Mouse (Mus musculus) embryonic facial prominence, embryonic 11.5 days (tissue): Measurements from ENCODE around the gene Eif2b2. TPM values are rescaled to one million over a fixed set of nuclear protein-coding genes. Genes with fewer than 3 reads are reported as not detected.

Experiments used
- ATAC-seq: fragments of 200-750 bp; cut with Nextera tagmentation; replicated peaks from 2 replicates; pipeline ENCODE4 v1.8.0; 2017; ENCODE audit warnings: low read depth; ENCODE audit not compliant: insufficient number of reproducible peaks, low FRiP score, low TSS enrichment
- DNase-seq: peaks from one replicate; pipeline ENCODE4 v3.0.0-alpha.2; 2015; ENCODE audit warnings: low spot score
- H3K27ac ChIP-seq: fragments of 300-500 bp; sonication (generic); replicated peaks from 2 replicates; pipeline ENCODE4 v1.5.1; 2014; ENCODE audit warnings: mild to moderate bottlenecking, low read depth, low read length, control low read depth
- H3K27me3 ChIP-seq: fragments of 300-500 bp; sonication (generic); 2 replicates; pipeline ENCODE4 v1.6.1; 2014; ENCODE audit warnings: mild to moderate bottlenecking, low read length, moderate library complexity, mixed read lengths; ENCODE audit not compliant: control insufficient read depth, insufficient read depth
- H3K36me3 ChIP-seq: fragments of 300-500 bp; sonication (generic); replicated peaks from 2 replicates; pipeline ENCODE4 v1.6.1; 2014; ENCODE audit warnings: low read depth, mild to moderate bottlenecking, low read length, moderate library complexity, mixed read lengths; ENCODE audit not compliant: control insufficient read depth, insufficient read depth
- H3K4me1 ChIP-seq: fragments of 300-500 bp; sonication (generic); 2 replicates; pipeline ENCODE4 v1.6.1; 2014; ENCODE audit warnings: low read length, mixed read lengths; ENCODE audit not compliant: control insufficient read depth, insufficient read depth
- H3K4me2 ChIP-seq: fragments of 300-500 bp; sonication (generic); 2 replicates; pipeline ENCODE4 v1.6.1; 2014; ENCODE audit warnings: low read depth, mild to moderate bottlenecking, control low read depth, low read length, moderate library complexity
- H3K4me3 ChIP-seq: fragments of 300-500 bp; sonication (generic); 2 replicates; pipeline ENCODE4 v1.5.1; 2014; ENCODE audit warnings: low read depth, low read length, control low read depth
- H3K9ac ChIP-seq: fragments of 300-500 bp; sonication (generic); replicated peaks from 2 replicates; pipeline ENCODE4 v1.6.1; 2014; ENCODE audit warnings: mild to moderate bottlenecking, control low read depth, low read length
- H3K9me3 ChIP-seq: fragments of 300-500 bp; sonication (generic); replicated peaks from 2 replicates; pipeline ENCODE4 v1.6.1; 2016; ENCODE audit warnings: mild to moderate bottlenecking, low read length, inconsistent platforms, mixed read lengths; ENCODE audit not compliant: control insufficient read depth
- WGBS: fragments of 180-500 bp; shearing (Covaris S2); extraction: QIAGEN DNeasy Blood & Tissue Kit; methylation state at CpG from one replicate; pipeline ENCODE4 v1.1.7; 2014; 5-methylcytosine and 5-hydroxymethylcytosine counted together
- polyA plus RNA-seq: library from polyadenylated mRNA; unstranded; fragments of >200 nt; fragmentation: Nextera tagmentation; extraction: Ambion mirVana; gene quantifications from 2 replicates; pipeline ENCODE4 v1.2.1, GENCODE M21; 2014

Eif2b2 gene
- polyA plus RNA-seq, 1 experiment from 2014 or later = 89.6 TPM

DNA sequence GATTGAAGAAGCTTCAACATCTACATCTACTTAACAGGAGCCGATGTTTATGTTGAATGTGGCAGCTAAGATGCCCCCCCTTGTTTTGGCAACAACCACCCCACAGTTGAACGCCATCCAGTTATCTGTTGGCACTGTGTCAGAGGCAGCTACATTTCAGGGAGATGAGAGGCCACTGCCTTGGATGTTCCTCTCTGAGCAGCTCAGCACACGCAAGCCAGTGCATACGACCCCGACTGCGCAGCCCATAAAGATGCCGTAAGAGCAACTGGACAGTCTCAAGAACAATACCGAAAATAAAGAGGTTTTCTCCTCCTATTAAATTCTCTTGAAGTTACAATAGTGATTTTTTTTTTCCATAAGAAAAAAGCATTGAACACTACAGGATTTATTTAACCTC, 45.2 kb downstream of the Eif2b2 start:
- ATAC-seq (no peak), DNase-seq (no peak)
- Histone ChIP-seq H3K27ac (peak overlapping the region; percentile 56), H3K4me3 (no peak overlapping the region), H3K9ac (no peak overlapping the region), H3K9me3 (no peaks in the 10 kb centered on the region), H3K4me1 (no peaks in the 10 kb centered on the region), H3K27me3 (no peaks in the 10 kb centered on the region), H3K36me3 (no peaks in the 10 kb centered on the region), H3K4me2 (no peak overlapping the region)
- WGBS = 63% methylated on average over 8 of the region's 8 CpGs

DNA sequence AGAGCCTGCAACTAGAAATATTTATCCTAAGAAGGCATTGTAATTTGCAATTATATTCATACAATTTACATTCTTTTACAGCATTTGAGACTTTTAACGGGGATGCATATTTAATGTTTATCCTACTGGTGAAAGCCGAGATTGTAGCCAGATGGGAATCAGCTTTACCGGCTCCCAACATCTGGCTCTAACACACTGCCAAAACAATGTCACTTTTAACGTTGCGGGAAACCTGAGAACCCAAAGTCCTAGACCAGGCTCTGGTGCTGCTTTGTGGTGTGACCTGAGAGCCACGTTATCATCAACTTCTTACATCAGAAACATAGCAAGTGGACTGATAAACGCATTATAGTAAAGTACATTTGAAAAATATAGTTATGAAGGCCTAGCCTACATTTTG, 45.7 kb downstream of the Eif2b2 start:
- DNase-seq = peak; percentile 84
- Histone ChIP-seq H3K27me3 (no peaks in the 10 kb centered on the region), H3K4me2 (no peak overlapping the region), H3K9ac (no peak overlapping the region), H3K9me3 (no peaks in the 10 kb centered on the region), H3K4me1 (no peaks in the 10 kb centered on the region), H3K27ac (no peak overlapping the region), H3K4me3 (no peak overlapping the region), H3K36me3 (no peaks in the 10 kb centered on the region)
- no peak for ATAC-seq
- whole genome bisulfite sequencing = 18% methylated on average over 7 of the region's 7 CpGs

DNA sequence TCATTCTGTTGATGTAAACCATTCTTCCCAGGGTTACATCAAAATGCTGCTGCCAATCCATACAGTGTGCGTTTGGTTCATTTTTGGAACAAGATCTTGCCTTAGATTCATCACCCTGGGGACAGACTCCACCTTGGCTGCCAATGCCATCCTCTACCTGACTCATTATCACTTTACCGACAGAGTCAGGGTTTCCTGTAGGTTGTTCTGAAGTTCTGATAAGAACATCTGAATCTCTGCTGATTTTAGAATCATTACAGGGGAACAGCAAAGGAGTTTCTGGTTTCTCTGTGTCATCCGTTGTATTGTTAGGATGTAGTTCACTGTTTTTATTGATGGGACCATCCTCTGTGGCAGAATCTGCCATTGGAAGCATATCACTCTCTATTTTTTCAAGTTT, 47.0 kb downstream of the Eif2b2 start:
- Histone ChIP-seq H3K4me3 (no peak overlapping the region), H3K27ac (no peak overlapping the region), H3K27me3 (no peaks in the 10 kb centered on the region), H3K4me2 (no peak overlapping the region), H3K9ac (no peak overlapping the region), H3K9me3 (no peaks in the 10 kb centered on the region), H3K36me3 (no peaks in the 10 kb centered on the region), H3K4me1 (no peaks in the 10 kb centered on the region)
- WGBS = 91% methylated on average over 3 of the region's 3 CpGs
- DNase-seq = no peak
- ATAC-seq = no peak

DNA sequence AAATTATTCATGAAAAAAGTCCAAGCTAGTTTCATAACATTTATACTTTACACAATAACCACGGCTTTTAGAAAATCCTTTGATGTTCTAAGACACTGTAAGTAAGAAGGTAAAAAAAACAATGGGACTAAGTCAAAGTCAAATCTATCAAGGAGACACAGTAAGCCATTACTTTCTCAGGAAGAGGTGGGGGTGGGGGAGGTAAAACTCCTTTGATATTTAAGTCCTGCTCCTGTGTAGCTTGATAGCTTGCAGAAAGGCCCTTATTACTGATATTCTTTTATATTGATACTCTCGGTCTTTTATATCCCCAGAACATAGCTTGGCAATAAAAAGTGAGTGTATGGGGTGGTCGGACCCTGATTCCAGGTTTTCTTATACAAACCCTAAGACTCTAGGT, 50.5 kb downstream of the Eif2b2 start:
- no peaks in the 10 kb centered on the region for H3K36me3 ChIP-seq
- H3K4me1 ChIP-seq = no peaks in the 10 kb centered on the region; the same call in 1 of the 2 replicates
- H3K4me3 ChIP-seq = peak overlapping the region; percentile 42
- peak overlapping the region; percentile 45 for H3K4me2 ChIP-seq
- H3K9me3 ChIP-seq = no peaks in the 10 kb centered on the region
- 0 out of 2 replicates have a peak overlapping the region, but pooled peaks have one; percentile 62 for H3K27ac ChIP-seq
- no peaks in the 10 kb centered on the region for H3K27me3 ChIP-seq
- no peak for ATAC-seq
- H3K9ac ChIP-seq = peak overlapping the region; percentile 76
- WGBS = 55% methylated on average over 3 of the region's 3 CpGs
- no peak for DNase-seq

DNA sequence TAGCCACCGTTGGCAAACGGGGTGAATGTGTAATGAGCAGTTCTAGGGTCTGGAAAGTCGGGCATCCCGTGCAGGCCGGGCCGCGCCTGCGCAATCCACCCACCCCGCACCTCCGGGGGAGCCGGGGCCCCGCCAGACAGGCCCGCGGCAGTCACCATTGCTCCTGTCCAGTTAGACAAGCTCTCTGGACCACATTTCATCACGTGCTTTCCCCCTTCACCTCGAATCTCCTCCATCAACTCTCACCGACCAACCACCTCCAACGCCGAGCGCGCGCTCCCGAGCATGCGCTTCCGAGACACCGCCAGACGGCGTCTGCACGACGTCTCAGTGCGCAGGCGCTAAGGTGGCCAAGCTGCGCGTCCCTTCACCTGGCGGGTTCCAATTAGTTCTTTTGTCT, 51.0 kb downstream of the Eif2b2 start, which contains the start of gene Mlh3:
TSS of gene Mlh3 (minus strand) at position 281 of the 400 bp plus-strand sequence.
- H3K4me1 ChIP-seq = no peaks in the 10 kb centered on the region; the same call in 1 of the 2 replicates
- peak within 1 kb of the TSS; percentile 76 for H3K9ac ChIP-seq
- DNase-seq (peak; percentile 90), ATAC-seq (peak; percentile 88)
- peak within 1 kb of the TSS; percentile 45 for H3K4me2 ChIP-seq
- no peaks in the 10 kb centered on the region for H3K9me3 ChIP-seq
- H3K27ac ChIP-seq = peak within 1 kb of the TSS; percentile 62
- no peaks in the 10 kb centered on the region for H3K27me3 ChIP-seq
- no peaks in the 10 kb centered on the region for H3K36me3 ChIP-seq
- peak within 1 kb of the TSS; percentile 42 for H3K4me3 ChIP-seq
- 2% methylated on average over 35 of the region's 35 CpGs for WGBS

DNA sequence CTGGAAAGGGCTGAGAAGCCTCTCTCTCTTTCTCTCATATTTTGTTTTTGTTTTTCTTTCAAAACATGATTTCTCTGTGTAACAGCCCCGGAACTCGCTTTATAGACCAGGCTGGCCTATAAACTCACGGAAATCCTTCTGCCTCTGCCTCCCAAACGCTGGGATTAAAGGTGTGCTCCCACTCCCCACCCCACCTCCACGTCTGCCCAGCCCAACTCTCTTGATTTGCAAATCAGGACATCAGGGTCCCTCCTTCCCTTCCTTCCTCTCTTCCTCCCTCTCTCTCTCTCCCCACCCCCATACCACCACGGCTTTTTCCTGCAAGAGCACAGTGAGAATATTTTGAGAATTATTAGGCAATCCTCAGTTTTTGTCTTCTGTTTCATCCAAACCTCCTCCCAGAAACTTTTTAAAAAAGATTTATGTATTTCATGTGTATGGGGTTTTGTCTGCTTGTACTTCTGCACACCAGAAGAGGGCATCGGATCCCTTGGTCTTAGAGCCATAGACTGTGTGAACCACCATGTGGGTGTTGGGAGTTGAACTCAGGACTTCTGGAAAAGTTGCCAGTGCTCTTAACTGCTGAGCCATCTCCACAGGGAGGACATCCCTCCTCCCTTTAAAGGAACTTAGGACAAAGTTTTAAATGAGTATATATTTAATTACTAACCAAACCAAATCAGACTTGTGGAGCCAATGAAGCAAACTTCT, 52.0 kb downstream of the Eif2b2 start:
- Histone ChIP-seq H3K4me1 (no peaks in the 10 kb centered on the region; the same call in 1 of the 2 replicates), H3K4me2 (no peak overlapping the region), H3K4me3 (no peak overlapping the region), H3K27me3 (no peaks in the 10 kb centered on the region), H3K9ac (no peak overlapping the region), H3K27ac (no peak overlapping the region), H3K36me3 (no peaks in the 10 kb centered on the region), H3K9me3 (no peaks in the 10 kb centered on the region)
- 74% methylated on average over 7 of the region's 7 CpGs for WGBS
- ATAC-seq (no peak), DNase-seq (no peak)

DNA sequence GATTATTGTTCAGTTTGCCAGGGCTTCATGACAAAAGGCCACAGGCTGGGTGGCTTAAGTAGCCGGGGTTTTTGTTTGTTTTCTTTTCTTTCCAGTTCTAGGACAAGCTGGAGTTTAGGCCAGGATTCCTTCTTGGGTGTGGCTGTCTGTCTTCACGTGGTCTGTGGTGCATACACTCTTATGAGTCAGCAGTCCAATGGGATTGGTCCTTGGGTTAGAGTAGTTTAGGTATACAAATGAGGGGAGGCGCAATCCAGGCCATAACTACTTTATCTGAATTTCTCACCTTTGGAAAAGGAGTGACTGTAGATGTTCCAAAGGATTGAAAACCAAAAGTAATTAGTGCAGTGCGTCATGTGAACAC, 52.5 kb downstream of the Eif2b2 start:
- Histone ChIP-seq H3K4me3 (no peak overlapping the region), H3K4me1 (no peaks in the 10 kb centered on the region; the same call in 1 of the 2 replicates), H3K27ac (no peak overlapping the region), H3K9me3 (no peaks in the 10 kb centered on the region), H3K27me3 (no peaks in the 10 kb centered on the region), H3K36me3 (no peaks in the 10 kb centered on the region), H3K4me2 (no peak overlapping the region), H3K9ac (no peak overlapping the region)
- DNase-seq (no peak), ATAC-seq (no peak)
- 67% methylated on average over 4 of the region's 4 CpGs for WGBS

DNA sequence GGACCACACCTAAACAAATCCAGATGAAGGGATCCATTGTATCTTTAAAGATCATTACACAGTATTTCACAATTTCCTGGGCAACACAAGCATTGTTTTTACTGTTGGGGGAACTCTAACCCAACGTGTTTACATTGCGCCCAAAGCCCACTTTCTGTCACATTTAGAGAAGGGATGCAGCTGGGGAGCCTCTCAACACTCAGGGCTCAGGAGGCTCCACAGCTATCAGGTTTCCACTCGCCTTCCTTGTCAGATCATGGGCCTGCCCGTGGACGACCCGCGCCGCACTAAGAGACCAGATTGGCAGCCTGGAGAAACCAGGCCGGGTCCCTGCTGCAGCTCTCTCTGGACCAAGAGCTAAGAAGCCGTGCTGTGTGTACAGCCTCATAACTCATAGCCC, 54.2 kb downstream of the Eif2b2 start:
- Histone ChIP-seq H3K4me1 (no peaks in the 10 kb centered on the region; the same call in 1 of the 2 replicates), H3K4me3 (no peak overlapping the region), H3K27me3 (no peaks in the 10 kb centered on the region), H3K4me2 (no peak overlapping the region), H3K9me3 (no peaks in the 10 kb centered on the region), H3K36me3 (no peaks in the 10 kb centered on the region), H3K9ac (no peak overlapping the region), H3K27ac (no peak overlapping the region)
- DNase-seq (peak; percentile 61), ATAC-seq (0 out of 2 replicates have a peak, but pooled peaks have one; percentile 42)
- WGBS = 35% methylated on average over 10 of the region's 10 CpGs
